Comparison of ENCODE assay signal across 22 mouse cellular contexts in genomic region chr1:93624502-93624901, GRCm38 (mm10). TPM values are rescaled to one million over a fixed set of nuclear protein-coding genes. Genes with fewer than 3 reads are reported as not detected.
DNase-seq lines count a peak whose midpoint lies in the region; ATAC-seq and TF ChIP-seq lines count a peak whose summit lies in the region.
"Had no signal": no experiment of that assay in that cellular context is flagged by ENCODE, and none has a peak within 500 bp of the region (broad histone marks: within the 10 kb centered on the region; RNA-seq: fewer than 3 reads in every experiment).

No protein-coding gene starts in this region.

- no peak for TF ChIP-seq RAD21 in MEL (IDR thresholded peaks at IDR 0.05; ENCODE audit: low read depth, low read length)

- TF ChIP-seq EP300 in MEL (IDR thresholded peaks at IDR 0.05; ENCODE audit: low read depth in 1 of 2, low read length in 2 of 2) = peak; percentile 86 to 87

- no peaks in the 10 kb centered on the region for H3K79me2 ChIP-seq in MEL (ENCODE audit: control insufficient read depth, insufficient read depth, low read length, poor library complexity)

- no peak overlapping the region for H3K4me2 ChIP-seq in heart, embryonic 12.5 days
- H3K4me2 ChIP-seq in liver, embryonic 12.5 days = no peak overlapping the region
- H3K4me2 ChIP-seq: embryonic facial prominence, embryonic 15.5 days; forebrain, embryonic 15.5 days; hindbrain, embryonic 13.5 days; lung, embryonic 14.5 days; midbrain, embryonic 13.5 days had no signal

- peaks cover 16% of the 10 kb centered on the region for H3K4me1 ChIP-seq in heart, embryonic 12.5 days (replicated peaks)
- H3K4me1 ChIP-seq in heart, embryonic 10.5 days = peaks cover 17% of the 10 kb centered on the region
- H3K4me1 ChIP-seq in MEL (ENCODE audit: control insufficient read depth in 1 of 2, insufficient read depth in 2 of 2, low read length in 2 of 2) = peaks cover 21 to 29% of the 10 kb centered on the region in 2 experiments
- peaks cover 41% of the 10 kb centered on the region for H3K4me1 ChIP-seq in liver, embryonic 12.5 days
- H3K4me1 ChIP-seq: embryonic facial prominence, embryonic 15.5 days; forebrain, embryonic 15.5 days; hindbrain, embryonic 13.5 days; midbrain, embryonic 13.5 days had no signal

- no peak overlapping the region for H3K4me3 ChIP-seq in heart, embryonic 12.5 days
- no peak overlapping the region for H3K4me3 ChIP-seq in heart, embryonic 10.5 days
- no peak overlapping the region for H3K4me3 ChIP-seq in MEL (ENCODE audit: control insufficient read depth in 1 of 2, insufficient read depth in 1 of 2, low read depth in 2 of 2, low read length in 2 of 2)
- H3K4me3 ChIP-seq in liver, embryonic 12.5 days = no peak overlapping the region
- H3K4me3 ChIP-seq: embryonic facial prominence, embryonic 15.5 days; forebrain, embryonic 15.5 days; hindbrain, embryonic 13.5 days; midbrain, embryonic 13.5 days had no signal

- H3K9me3 ChIP-seq in heart, embryonic 12.5 days (replicated peaks) = no peaks in the 10 kb centered on the region
- no peaks in the 10 kb centered on the region for H3K9me3 ChIP-seq in heart, embryonic 10.5 days
- H3K9me3 ChIP-seq in MEL (replicated peaks; ENCODE audit: insufficient read depth, low read length) = no peaks in the 10 kb centered on the region
- H3K9me3 ChIP-seq in liver, embryonic 12.5 days (replicated peaks) = no peaks in the 10 kb centered on the region
- H3K9me3 ChIP-seq: embryonic facial prominence, embryonic 15.5 days; forebrain, embryonic 15.5 days; hindbrain, embryonic 13.5 days; midbrain, embryonic 13.5 days had no signal

- H3K9ac ChIP-seq in heart, embryonic 12.5 days = no peak overlapping the region
- no peak overlapping the region for H3K9ac ChIP-seq in MEL (ENCODE audit: control insufficient read depth, low read depth, low read length, poor library complexity, severe bottlenecking)
- H3K9ac ChIP-seq in liver, embryonic 12.5 days = no peak overlapping the region
- H3K9ac ChIP-seq: embryonic facial prominence, embryonic 15.5 days; forebrain, embryonic 15.5 days; hindbrain, embryonic 13.5 days; lung, embryonic 14.5 days; midbrain, embryonic 13.5 days had no signal

- DNase-seq in heart, embryonic 10.5 days (ENCODE audit: low spot score) = no peak
- peak; percentile 68 for DNase-seq in MEL (ENCODE audit: low read depth, low spot score)
- DNase-seq in right cerebral cortex, postnatal 10 days (ENCODE audit: low spot score in 2 of 2) = no peak
- no peak for DNase-seq in layer of hippocampus, postnatal 25 days (ENCODE audit: extremely low spot score in 1 of 2, low spot score in 1 of 2)
- DNase-seq: adrenal gland, adult 8-10 months; cerebellum, adult 11-12 months; cerebellum, postnatal 25 days; gastrocnemius, postnatal 14 days; heart, adult 11 months; kidney, adult 2 months; kidney, postnatal 10 days; lung, embryonic 14.5 days; lung, postnatal 36 days; right cerebral cortex, postnatal 14 days had no signal

- WGBS in heart, embryonic 12.5 days = 27% methylated on average over 1 of the region's 1 CpGs
- WGBS in heart, embryonic 10.5 days = 18% methylated on average over 1 of the region's 1 CpGs
- WGBS in liver, embryonic 12.5 days (ENCODE audit: insufficient replicate concordance) = 19% methylated on average over 1 of the region's 1 CpGs

- TF ChIP-seq CTCF in MEL (IDR thresholded peaks at IDR 0.05 in 2 of 3, conservative IDR thresholded peaks at IDR 0.05 in 1 of 3; ENCODE audit: control insufficient read depth in 1 of 3, insufficient read depth in 1 of 3, low read depth in 2 of 3, low read length in 3 of 3, poor library complexity in 1 of 3, severe bottlenecking in 1 of 3) = no peak

- no peak for TF ChIP-seq POLR2A in MEL (IDR thresholded peaks at IDR 0.05; ENCODE audit: control insufficient read depth in 1 of 2, insufficient read depth in 1 of 2, low read depth in 1 of 2, low read length in 2 of 2, poor library complexity in 1 of 2)

- peak; percentile 34; the same call in 1 of the 2 replicates for ATAC-seq in heart, embryonic 12.5 days (ENCODE audit: insufficient number of reproducible peaks, low FRiP score)
- ATAC-seq in liver, embryonic 12.5 days = peak; percentile 88
- peak; percentile 88 for ATAC-seq in megakaryocyte progenitor cell, adult 5-6 weeks (replicated peaks; ENCODE audit: poor library complexity)
- ATAC-seq: activated CD4-positive, CD25-positive, alpha-beta regulatory T cell, adult 4 months; forebrain, embryonic 15.5 days; midbrain, embryonic 13.5 days had no signal

- no peaks in the 10 kb centered on the region for H3K27me3 ChIP-seq in heart, embryonic 12.5 days (replicated peaks)
- H3K27me3 ChIP-seq in heart, embryonic 10.5 days (ENCODE audit: insufficient read depth, poor library complexity, severe bottlenecking) = no peaks in the 10 kb centered on the region
- no peaks in the 10 kb centered on the region for H3K27me3 ChIP-seq in MEL (ENCODE audit: control insufficient read depth in 1 of 2, insufficient read depth in 2 of 2, low read length in 2 of 2)
- no peaks in the 10 kb centered on the region for H3K27me3 ChIP-seq in liver, embryonic 12.5 days (replicated peaks)
- H3K27me3 ChIP-seq: embryonic facial prominence, embryonic 15.5 days; forebrain, embryonic 15.5 days; hindbrain, embryonic 13.5 days; midbrain, embryonic 13.5 days had no signal

- H3K27ac ChIP-seq in heart, embryonic 12.5 days (ENCODE audit: poor library complexity, severe bottlenecking) = 0 out of 2 replicates have a peak overlapping the region, but pooled peaks have one; percentile 3
- no peak overlapping the region for H3K27ac ChIP-seq in heart, embryonic 10.5 days
- peak overlapping the region; percentile 17 for H3K27ac ChIP-seq in MEL (ENCODE audit: control insufficient read depth, low read depth, low read length)
- H3K27ac ChIP-seq in liver, embryonic 12.5 days = peak overlapping the region; percentile 54
- H3K27ac ChIP-seq: embryonic facial prominence, embryonic 15.5 days; forebrain, embryonic 15.5 days; hindbrain, embryonic 13.5 days; midbrain, embryonic 13.5 days had no signal

- H3K36me3 ChIP-seq in heart, embryonic 12.5 days = peaks cover 94% of the 10 kb centered on the region
- H3K36me3 ChIP-seq in heart, embryonic 10.5 days = peaks cover 92% of the 10 kb centered on the region
- peaks cover 33 to 60% of the 10 kb centered on the region in 2 experiments for H3K36me3 ChIP-seq in MEL (ENCODE audit: control insufficient read depth in 1 of 2, insufficient read depth in 2 of 2, low read length in 2 of 2)
- H3K36me3 ChIP-seq in liver, embryonic 12.5 days = peaks cover 89% of the 10 kb centered on the region

TF ChIP-seq in MEL, 35 proteins besides CTCF, POLR2A, EP300 and RAD21:
- TF ChIP-seq KAT2A (conservative IDR thresholded peaks at IDR 0.05; ENCODE audit: low read depth, low read length) (no peak), TAL1 (IDR thresholded peaks at IDR 0.05; ENCODE audit: low read length) (peak; percentile 94), TBP (IDR thresholded peaks at IDR 0.05; ENCODE audit: low read depth, low read length) (no peak), ZC3H11A (IDR thresholded peaks at IDR 0.05; ENCODE audit: low read depth, low read length) (no peak), HCFC1 (IDR thresholded peaks at IDR 0.05; ENCODE audit: low read depth, low read length) (0 out of 2 replicates have a peak, but pooled peaks have one; percentile 28), ZMIZ1 (IDR thresholded peaks at IDR 0.05; ENCODE audit: low read depth, low read length) (no peak), ZKSCAN1 (IDR thresholded peaks at IDR 0.05; ENCODE audit: low read depth, low read length) (no peak), SIN3A (IDR thresholded peaks at IDR 0.05; ENCODE audit: low read length) (peak; percentile 39; the same call in 1 of the 2 replicates), RCOR1 (IDR thresholded peaks at IDR 0.05; ENCODE audit: low read depth, low read length) (peak; percentile 43; the same call in 1 of the 2 replicates), GATA1 (IDR thresholded peaks at IDR 0.05; ENCODE audit: low read depth, low read length) (peak; percentile 89), MAZ (IDR thresholded peaks at IDR 0.05; ENCODE audit: low read depth, low read length) (no peak), BHLHE40 (IDR thresholded peaks at IDR 0.05; ENCODE audit: borderline replicate concordance, low read depth, low read length) (no peak), NELFE (IDR thresholded peaks at IDR 0.05; ENCODE audit: low read depth, low read length) (no peak), MXI1 (IDR thresholded peaks at IDR 0.05; ENCODE audit: low read depth, low read length) (0 out of 2 replicates have a peak, but pooled peaks have one; percentile 21), ELF1 (IDR thresholded peaks at IDR 0.05; ENCODE audit: low read depth, low read length) (0 out of 2 replicates have a peak, but pooled peaks have one; percentile 17), POLR2AphosphoS5 (IDR thresholded peaks at IDR 0.05; ENCODE audit: borderline replicate concordance, low read depth, low read length) (no peak), MYC (IDR thresholded peaks at IDR 0.05; ENCODE audit: low read depth, low read length) (0 out of 2 replicates have a peak, but pooled peaks have one; percentile 48), ETS1 (IDR thresholded peaks at IDR 0.05; ENCODE audit: low read depth, low read length) (peak; percentile 37; the same call in 1 of the 2 replicates), MAX (IDR thresholded peaks at IDR 0.05; ENCODE audit: low read length) (no peak), POLR2AphosphoS2 (IDR thresholded peaks at IDR 0.05; ENCODE audit: low read length) (no peak), MAFK (IDR thresholded peaks at IDR 0.05; ENCODE audit: borderline replicate concordance, low read depth, low read length) (no peak), TCF12 (IDR thresholded peaks at IDR 0.05; ENCODE audit: low read depth, low read length) (peak; percentile 85)
TF ChIP-seq in MEL: peak in this region for 10.

RNA-seq across cellular contexts. Expression of gene Stk25, which starts 34.0 kb away (rescaled TPM):
- 133 and 143 TPM in 2 replicates for polyA plus RNA-seq in heart, embryonic 12.5 days (2016; fragmentation: Nextera tagmentation; extraction: Ambion mirVana)
- 144 and 161 TPM in 2 replicates for polyA plus RNA-seq in heart, embryonic 10.5 days (2016; fragmentation: Nextera tagmentation; extraction: Ambion mirVana)
- total RNA-seq in MEL (2012; rRNA removed) = 58.6 and 66.1 TPM in 2 replicates
- polyA plus RNA-seq in MEL (2012; ENCODE audit: insufficient read depth in 1 of 2, insufficient read length in 2 of 2, low read depth in 1 of 2, low replicate concordance in 2 of 2, missing spikeins in 1 of 2) = 100 to 1,000 TPM in 1 of 2 experiments, not detected in 1; 128 TPM
- polyA plus RNA-seq in liver, embryonic 12.5 days (2016; fragmentation: Nextera tagmentation; extraction: Ambion mirVana) = 60.1 and 65.0 TPM in 2 replicates
- 23.4 and 28.8 TPM in 2 replicates for total RNA-seq in megakaryocyte progenitor cell, adult 5-6 weeks (2015)
- total RNA-seq in megakaryocyte progenitor cell, adult 5-6 weeks (2017) = 28.6 and 47.7 TPM in 2 replicates
- 100 to 1,000 TPM; 413 to 416 TPM for total RNA-seq in layer of hippocampus, postnatal 25 days (2021)

Comparison
In these comparisons a context has a peak if more than half of its experiments do, and no peak if none do; other contexts are left out.
1. ATAC-seq: peak in every context shown above with its lines; median percentile 88 in liver, embryonic 12.5 days; 88 in megakaryocyte progenitor cell, adult 5-6 weeks; 34 in heart, embryonic 12.5 days.